Mouse (Mus musculus) small intestine, adult 2 months (tissue): ENCODE data around the gene Gnb3. TPM values are rescaled to one million over a fixed set of nuclear protein-coding genes. Genes with fewer than 3 reads are reported as not detected.
"Not testable (repeated sequence)": the region's sequence is repeated elsewhere in the genome, so short reads cannot be mapped to it uniquely, and the experiment has no call there.

Experiments used
- H3K27ac ChIP-seq: fragments of 200-500 bp; 2 replicates; pipeline ENCODE4 v1.5.1; 2012; ENCODE audit warnings: low read depth, low read length, control low read depth, inconsistent platforms; ENCODE audit not compliant: insufficient read depth
- H3K27me3 ChIP-seq: fragments of 200-500 bp; 2 replicates; pipeline ENCODE4 v1.6.1; 2012; ENCODE audit warnings: mild to moderate bottlenecking, moderate library complexity, low read length, inconsistent platforms; ENCODE audit not compliant: control insufficient read depth, insufficient read depth
- H3K36me3 ChIP-seq: fragments of 200-500 bp; 2 replicates; pipeline ENCODE4 v1.6.1; 2012; ENCODE audit warnings: mild to moderate bottlenecking, low read length, control low read depth, inconsistent platforms; ENCODE audit not compliant: control insufficient read depth, insufficient read depth
- H3K4me1 ChIP-seq: fragments of 200-500 bp; 2 replicates; pipeline ENCODE4 v1.6.1; 2012; ENCODE audit warnings: low read length, inconsistent platforms, mixed read lengths; ENCODE audit not compliant: control insufficient read depth, insufficient read depth, insufficient read length
- H3K4me3 ChIP-seq: fragments of 200-500 bp; 2 replicates; pipeline ENCODE4 v1.5.1; 2012; ENCODE audit warnings: low read depth, mild to moderate bottlenecking, control low read depth, inconsistent platforms, low read length, moderate library complexity
- CTCF ChIP-seq: fragments of 200-500 bp; IDR thresholded peaks from 2 replicates; pipeline ENCODE4 v1.5.1; 2012; ENCODE audit warnings: low read depth, mild to moderate bottlenecking, control low read depth, inconsistent platforms, low read length, moderate library complexity, mixed read lengths; ENCODE audit not compliant: insufficient replicate concordance, insufficient read length; ENCODE audit errors: extremely low read depth
- POLR2A ChIP-seq: fragments of 200-500 bp; IDR thresholded peaks from 2 replicates; pipeline ENCODE4 v1.6.1; 2012; ENCODE audit warnings: low read depth, mild to moderate bottlenecking, control low read depth, inconsistent platforms, low read length, moderate library complexity
- WGBS: fragments of 180-500 bp; shearing (Covaris S2); methylation state at CpG from one replicate; pipeline ENCODE4 v1.1.7; 2018; 5-methylcytosine and 5-hydroxymethylcytosine counted together
- polyA plus RNA-seq: library from polyadenylated mRNA; depleted of rRNA; stranded (reverse); fragments of >200 nt; gene quantifications from 2 replicates; pipeline ENCODE4 v1.2.3, GENCODE M21; 2012

Gene Gnb3
- polyA plus RNA-seq, 1 experiment = 0.19 TPM

DNA sequence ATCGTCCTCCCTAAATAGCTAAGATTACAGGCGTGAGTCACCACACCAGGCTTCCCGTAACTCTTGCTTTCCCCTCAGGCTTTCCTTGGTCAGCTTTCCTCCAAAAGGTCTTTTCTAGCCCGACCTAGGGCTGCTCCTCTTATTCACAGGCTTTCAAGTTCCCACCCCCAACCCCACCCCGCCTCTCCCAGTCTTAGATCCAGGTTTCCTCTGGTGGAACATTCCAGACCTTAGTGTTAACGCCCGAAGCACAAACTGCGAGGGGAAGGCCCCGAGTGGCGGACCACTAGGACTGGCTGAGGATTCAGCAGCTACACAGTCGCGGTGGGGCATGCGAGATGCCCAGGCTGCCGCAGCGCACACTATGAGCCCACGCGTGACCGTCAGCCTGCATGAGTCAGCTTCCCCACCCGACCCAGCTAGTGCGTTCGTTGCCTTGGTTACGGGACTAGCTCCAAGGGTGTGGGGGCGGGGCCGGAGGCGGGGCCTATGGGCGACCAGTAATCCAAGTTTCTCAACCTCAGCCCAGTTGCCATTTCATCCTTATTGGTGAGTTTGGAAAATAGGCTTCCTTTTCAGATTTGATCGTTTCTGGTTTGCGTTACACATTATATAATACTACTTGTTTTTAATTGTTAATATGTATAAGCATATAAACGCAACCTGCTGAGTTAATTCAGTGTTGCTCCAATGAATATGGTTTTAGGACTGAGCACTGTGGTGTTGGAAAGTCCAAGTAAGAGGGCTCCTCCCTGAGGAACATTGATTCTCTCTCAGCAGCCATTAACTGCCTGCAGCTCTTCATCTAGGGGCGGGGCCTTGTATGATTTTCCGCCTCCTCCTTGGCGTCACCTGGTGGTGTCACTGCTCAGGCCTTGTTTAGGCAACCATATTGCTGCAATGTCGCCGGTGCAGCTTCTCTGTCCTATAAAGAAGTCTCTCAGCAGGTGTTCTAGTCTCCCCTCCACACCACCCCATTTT lies 34.4 kb downstream of the Gnb3 start:
- TF ChIP-seq POLR2A (no peak; the same call in 1 of the 2 replicates), CTCF (peak; percentile 38; the same call in 1 of the 2 replicates)
- Histone ChIP-seq H3K4me1 (peaks cover 19% of the 10 kb centered on the region), H3K4me3 (peak overlapping the region; percentile 70), H3K27me3 (no peaks in the 10 kb centered on the region), H3K27ac (peak overlapping the region; percentile 88), H3K36me3 (peaks cover 2% of the 10 kb centered on the region; the same call in 1 of the 2 replicates)
- 2% methylated on average over 34 of the region's 34 CpGs for WGBS

DNA sequence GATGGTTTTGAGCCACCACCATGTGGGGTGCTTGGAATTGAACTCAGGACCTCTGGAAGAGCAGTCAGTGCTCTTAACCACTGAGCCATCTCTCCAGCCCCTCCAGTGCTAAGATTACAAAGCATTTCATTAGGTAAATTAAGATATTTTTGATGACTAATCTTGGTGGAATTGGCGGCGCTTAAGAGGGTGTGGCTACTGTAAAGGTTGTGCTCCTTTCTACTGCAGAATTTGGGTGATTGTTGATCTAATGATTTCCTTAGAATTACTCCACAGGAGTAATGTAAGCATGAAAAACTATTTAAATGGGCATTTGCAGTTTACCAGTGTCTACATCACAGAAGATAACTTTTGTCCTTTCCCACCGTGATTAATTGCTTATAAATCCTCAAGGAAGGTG lies 35.7 kb downstream of the Gnb3 start:
- H3K27me3 ChIP-seq = no peaks in the 10 kb centered on the region
- H3K36me3 ChIP-seq = no peaks in the 10 kb centered on the region
- H3K27ac ChIP-seq = no peak overlapping the region
- no peak overlapping the region for H3K4me3 ChIP-seq
- no peak for TF ChIP-seq POLR2A
- no peak for TF ChIP-seq CTCF
- 65% methylated on average over 3 of the region's 3 CpGs for WGBS
- peaks cover 14% of the 10 kb centered on the region for H3K4me1 ChIP-seq

DNA sequence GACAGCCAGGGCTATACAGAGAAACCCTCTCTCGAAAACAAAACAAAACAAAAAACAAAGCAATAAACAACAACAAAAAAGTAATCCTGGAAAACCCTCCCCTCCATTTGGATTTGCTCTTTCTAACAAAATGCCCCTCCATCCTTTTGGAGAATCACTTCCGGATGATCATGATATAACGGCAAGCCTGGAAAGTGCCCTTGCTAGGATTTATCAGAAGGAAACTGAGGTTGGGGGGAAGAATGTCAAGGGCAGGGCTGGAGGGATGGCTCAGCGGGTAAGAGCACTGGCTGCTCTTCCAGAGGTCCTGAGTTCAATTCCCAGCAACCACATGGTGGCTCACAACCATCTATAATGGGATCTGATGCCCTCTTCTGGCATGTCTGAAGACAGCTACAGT lies 36.4 kb downstream of the Gnb3 start:
- 95% methylated on average over 4 of the region's 4 CpGs for WGBS
- not testable (repeated sequence) for H3K27me3 ChIP-seq, H3K4me3 ChIP-seq, H3K36me3 ChIP-seq, H3K27ac ChIP-seq
- peaks cover 14% of the 10 kb centered on the region for H3K4me1 ChIP-seq

DNA sequence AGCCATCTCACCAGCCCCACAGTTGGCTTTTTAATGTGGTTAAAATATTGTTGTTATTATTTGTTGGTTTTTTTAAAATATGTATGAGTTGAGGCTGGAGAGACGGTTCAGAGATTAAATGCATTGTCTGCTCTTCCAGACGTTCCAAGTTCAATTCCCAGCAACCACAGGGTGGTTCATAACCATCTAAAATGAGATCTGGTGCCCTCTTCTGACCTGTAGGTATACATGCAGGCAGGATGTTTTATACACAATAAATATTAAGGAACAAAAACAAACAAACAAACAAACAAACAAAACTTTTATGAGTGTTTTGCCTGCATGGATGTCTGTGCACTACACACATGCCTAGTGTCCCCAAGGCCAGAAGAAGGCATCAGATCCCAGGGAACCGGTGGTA lies 37.0 kb downstream of the Gnb3 start:
- Histone ChIP-seq H3K4me3 (no peak overlapping the region), H3K4me1 (peaks cover 12% of the 10 kb centered on the region), H3K36me3 (no peaks in the 10 kb centered on the region), H3K27ac (no peak overlapping the region), H3K27me3 (no peaks in the 10 kb centered on the region)
- TF ChIP-seq POLR2A (no peak), CTCF (no peak)
- WGBS = 81% methylated on average over 3 of the region's 3 CpGs

DNA sequence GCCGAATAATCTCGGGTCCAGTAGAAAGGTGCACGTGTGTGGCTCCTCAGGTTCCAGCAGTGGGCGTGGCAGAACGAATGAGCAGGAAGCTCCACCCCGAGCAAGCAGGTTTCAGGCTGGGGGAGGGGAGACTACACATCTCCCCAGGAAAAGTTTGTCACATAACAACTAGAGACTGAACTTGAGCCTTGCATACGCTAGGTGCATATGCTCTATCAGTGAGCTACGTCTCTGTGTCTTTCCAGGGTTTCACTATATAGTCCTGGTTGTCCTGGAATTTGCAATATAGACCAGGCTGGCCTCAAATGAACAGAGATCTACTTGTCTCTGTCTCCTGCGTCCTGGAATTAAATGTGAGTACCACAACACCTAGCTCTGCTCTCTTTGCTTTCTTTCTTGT lies 37.7 kb downstream of the Gnb3 start:
- H3K27ac ChIP-seq = peak overlapping the region; percentile 74
- H3K27me3 ChIP-seq, H3K4me1 ChIP-seq, H3K4me3 ChIP-seq, H3K36me3 ChIP-seq: not testable (repeated sequence)
- WGBS = 13% methylated on average over 7 of the region's 9 CpGs

DNA sequence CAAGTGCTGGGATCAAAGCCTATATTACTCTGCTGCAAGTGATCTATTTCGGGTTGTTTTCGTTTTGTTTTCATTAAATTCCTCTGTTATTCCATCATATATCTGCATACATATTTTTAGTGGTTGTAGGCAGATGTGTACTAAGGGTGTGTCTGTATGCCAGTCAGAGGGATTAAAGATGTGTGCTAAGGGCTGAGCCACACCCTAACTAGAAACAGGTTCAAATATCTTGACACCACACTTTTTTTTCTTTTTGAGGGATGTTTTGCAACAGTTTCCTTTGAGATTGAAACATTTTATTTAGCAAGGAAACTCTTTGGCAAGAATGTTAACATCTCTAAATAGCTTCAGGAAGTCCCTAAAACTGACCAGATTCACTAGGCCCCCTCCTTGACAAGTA lies 43.9 kb downstream of the Gnb3 start:
- H3K27ac ChIP-seq = no peak overlapping the region
- H3K36me3 ChIP-seq = no peaks in the 10 kb centered on the region
- 38% methylated on average over 2 of the region's 2 CpGs for WGBS
- TF ChIP-seq CTCF (no peak), POLR2A (no peak)
- no peaks in the 10 kb centered on the region for H3K4me1 ChIP-seq
- no peak overlapping the region for H3K4me3 ChIP-seq
- H3K27me3 ChIP-seq = no peaks in the 10 kb centered on the region

DNA sequence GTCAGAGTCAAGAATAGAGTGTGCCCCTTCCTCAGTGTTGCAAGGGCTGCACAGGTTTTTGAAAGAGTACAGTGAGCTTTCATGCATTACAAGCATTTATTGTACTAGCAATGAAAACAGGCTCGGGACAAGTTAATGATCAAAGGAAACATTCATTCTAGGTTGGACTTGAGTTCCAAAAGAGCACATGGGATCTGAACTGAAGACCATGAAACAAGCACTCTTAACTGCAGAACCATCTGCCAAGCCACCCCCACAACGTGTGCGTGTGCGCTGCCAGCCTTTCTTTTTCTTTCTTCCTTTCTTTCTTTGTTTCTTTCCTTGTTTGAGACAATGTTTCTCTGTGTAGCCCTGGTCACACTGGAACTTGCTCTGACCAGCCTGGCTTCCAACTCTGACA lies 44.3 kb downstream of the Gnb3 start:
- no peaks in the 10 kb centered on the region for H3K36me3 ChIP-seq
- H3K27me3 ChIP-seq = no peaks in the 10 kb centered on the region
- TF ChIP-seq POLR2A (no peak), CTCF (no peak)
- 33% methylated on average over 4 of the region's 4 CpGs for WGBS
- H3K4me1 ChIP-seq = no peaks in the 10 kb centered on the region
- H3K4me3 ChIP-seq = no peak overlapping the region
- no peak overlapping the region for H3K27ac ChIP-seq

DNA sequence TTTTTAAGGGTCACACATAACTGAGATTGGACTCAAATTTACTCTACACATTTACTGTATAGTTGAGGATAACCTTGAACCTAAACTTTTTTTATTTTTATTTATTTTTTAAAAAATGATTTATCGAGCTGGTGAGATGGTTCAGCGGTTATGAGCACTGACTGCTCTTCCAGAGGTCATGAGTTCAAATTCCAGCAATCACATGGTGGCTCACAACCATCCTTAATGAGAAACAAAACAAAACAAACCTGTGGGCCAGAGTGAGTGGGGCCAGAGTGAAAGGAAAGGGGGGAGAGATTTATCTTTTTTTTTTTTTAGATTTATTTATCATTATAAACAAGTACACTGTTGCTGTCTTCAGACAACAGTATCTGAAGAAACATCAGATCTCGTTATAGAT lies 48.2 kb downstream of the Gnb3 start:
- Histone ChIP-seq H3K36me3 (no peaks in the 10 kb centered on the region), H3K4me3 (no peak overlapping the region), H3K27me3 (no peaks in the 10 kb centered on the region), H3K27ac (no peak overlapping the region), H3K4me1 (no peaks in the 10 kb centered on the region)
- TF ChIP-seq CTCF (no peak), POLR2A (no peak)
- WGBS = 85% methylated on average over 3 of the region's 3 CpGs
